Mouse (Mus musculus): ENCODE measurements around the gene Babam2.

Gene Babam2

GRCm38 (mm10) chr5:32127927-32128326 lies 430.4 kb downstream of the Babam2 start:
- no peak for DNase-seq (ENCODE audit: low spot score)

- no peak for DNase-seq (ENCODE audit: low spot score)
These were observed 435.6 kb downstream of the Babam2 start for GRCm38 (mm10) chr5:32132971-32133501.

GRCm38 (mm10) chr5:32133549-32134004 lies 436.1 kb downstream of the Babam2 start:
- DNase-seq (ENCODE audit: low spot score), result no peak

GRCm38 (mm10) chr5:32134051-32134732 lies 436.7 kb downstream of the Babam2 start:
- no peak for DNase-seq (ENCODE audit: low spot score)

All from c-Kit-positive CD71-positive TER-119-positive erythroid progenitor cells, embryonic 14.5 days (primary cell).